Mouse (Mus musculus): ENCODE data around the gene Bhmt2. TPM values are rescaled to one million over a fixed set of nuclear protein-coding genes. Genes with fewer than 3 reads are reported as not detected.

Bhmt2 gene
- polyA plus RNA-seq, 1 experiment: not detected

DNA sequence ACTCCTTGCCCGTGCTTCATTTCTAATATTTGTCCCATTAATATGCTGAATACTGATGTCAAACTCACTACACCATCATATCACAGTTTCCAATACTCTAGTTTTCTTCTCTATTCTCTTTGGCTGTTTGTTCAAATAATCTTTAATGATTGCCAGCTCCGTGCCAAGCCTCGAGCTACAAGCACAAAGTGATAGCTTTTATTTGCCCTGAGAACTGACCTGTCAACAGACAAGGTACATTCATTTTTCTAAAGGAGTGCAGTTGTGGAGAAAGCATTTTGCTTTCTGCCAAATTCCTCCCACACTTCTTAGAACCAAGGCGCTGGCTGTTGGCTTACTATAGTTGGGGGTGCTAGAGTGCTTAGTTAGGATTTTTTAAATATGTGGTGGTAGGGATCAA lies 33.2 kb upstream of the Bhmt2 start:
- TF ChIP-seq CTCF (IDR thresholded peaks at IDR 0.05; ENCODE audit: insufficient read depth, low read depth, low read length) (no peak), POLR2A (IDR thresholded peaks at IDR 0.05; ENCODE audit: insufficient read depth, low read depth, low read length) (no peak)
- 79% methylated on average over 4 of the region's 4 CpGs for WGBS
- no peak overlapping the region for H3K27ac ChIP-seq (ENCODE audit: insufficient read depth, low read depth, low read length)

GRCm38 (mm10) chr13:93705697-93706096 lies 31.6 kb upstream of the Bhmt2 start:
- Histone ChIP-seq H3K27ac (ENCODE audit: insufficient read depth, low read depth, low read length) (no peak overlapping the region), H3K4me3 (ENCODE audit: insufficient read depth, low read depth, low read length) (no peak overlapping the region), H3K4me1 (ENCODE audit: control insufficient read depth, insufficient read depth, low read length) (peaks cover 4% of the 10 kb centered on the region; the same call in 1 of the 2 replicates)
- no peak for TF ChIP-seq POLR2A (IDR thresholded peaks at IDR 0.05; ENCODE audit: insufficient read depth, low read depth, low read length)
- TF ChIP-seq CTCF (IDR thresholded peaks at IDR 0.05; ENCODE audit: insufficient read depth, low read depth, low read length): no peak
- 84% methylated on average over 4 of the region's 4 CpGs for WGBS

More for the DNA sequence above, 33.2 kb upstream of the Bhmt2 start:
- no peaks in the 10 kb centered on the region for H3K4me1 ChIP-seq (ENCODE audit: control insufficient read depth, insufficient read depth, low read length)
- H3K4me3 ChIP-seq (ENCODE audit: insufficient read depth, low read depth, low read length): no peak overlapping the region

DNA sequence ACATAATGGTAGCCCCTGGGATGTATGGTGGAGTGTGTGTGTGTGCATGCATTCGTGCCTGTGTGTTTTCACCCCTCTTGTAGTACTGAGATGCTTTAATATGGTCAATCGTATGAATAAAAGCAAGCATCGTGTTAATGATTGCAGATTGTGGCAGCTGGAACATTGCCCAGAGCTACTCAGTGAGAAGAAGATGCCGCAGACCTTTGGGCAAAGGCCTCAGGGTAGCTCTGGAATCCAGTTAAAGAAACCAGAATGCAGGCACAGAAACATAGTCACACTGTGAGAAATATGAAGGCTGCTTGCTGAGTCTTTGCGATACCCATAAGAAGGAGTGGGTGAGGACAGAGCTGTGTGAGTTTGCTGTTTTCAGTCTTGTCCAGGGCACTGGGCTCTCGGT lies 24.8 kb upstream of the Bhmt2 start:
- TF ChIP-seq POLR2A (IDR thresholded peaks at IDR 0.05; ENCODE audit: insufficient read depth, low read depth, low read length) (no peak), CTCF (IDR thresholded peaks at IDR 0.05; ENCODE audit: insufficient read depth, low read depth, low read length) (no peak)
- Histone ChIP-seq H3K4me1 (ENCODE audit: control insufficient read depth, insufficient read depth, low read length) (peaks cover 4% of the 10 kb centered on the region; the same call in 1 of the 2 replicates), H3K27ac (ENCODE audit: insufficient read depth, low read depth, low read length) (no peak overlapping the region), H3K4me3 (ENCODE audit: insufficient read depth, low read depth, low read length) (no peak overlapping the region)
- 58% methylated on average over 6 of the region's 6 CpGs for WGBS

GRCm38 (mm10) chr13:93690821-93691220 lies 16.7 kb upstream of the Bhmt2 start:
- 90% methylated on average over 1 of the region's 1 CpGs for WGBS
- H3K4me3 ChIP-seq (ENCODE audit: insufficient read depth, low read depth, low read length): no peak overlapping the region
- H3K4me1 ChIP-seq (ENCODE audit: control insufficient read depth, insufficient read depth, low read length): no peaks in the 10 kb centered on the region
- no peak for TF ChIP-seq CTCF (IDR thresholded peaks at IDR 0.05; ENCODE audit: insufficient read depth, low read depth, low read length)
- TF ChIP-seq POLR2A (IDR thresholded peaks at IDR 0.05; ENCODE audit: insufficient read depth, low read depth, low read length): no peak
- no peak overlapping the region for H3K27ac ChIP-seq (ENCODE audit: insufficient read depth, low read depth, low read length)

- 95% methylated on average over 3 of the region's 3 CpGs for WGBS
- no peak overlapping the region for H3K4me3 ChIP-seq (ENCODE audit: insufficient read depth, low read depth, low read length)
- no peak overlapping the region for H3K27ac ChIP-seq (ENCODE audit: insufficient read depth, low read depth, low read length)
- no peaks in the 10 kb centered on the region for H3K4me1 ChIP-seq (ENCODE audit: control insufficient read depth, insufficient read depth, low read length)
- TF ChIP-seq POLR2A (IDR thresholded peaks at IDR 0.05; ENCODE audit: insufficient read depth, low read depth, low read length) (no peak), CTCF (IDR thresholded peaks at IDR 0.05; ENCODE audit: insufficient read depth, low read depth, low read length) (no peak)
Measured at GRCm38 (mm10) chr13:93689566-93689965, 15.5 kb upstream of the Bhmt2 start.

GRCm38 (mm10) chr13:93687321-93687720 lies 13.2 kb upstream of the Bhmt2 start:
- no peak overlapping the region for H3K4me3 ChIP-seq (ENCODE audit: insufficient read depth, low read depth, low read length)
- no peak overlapping the region for H3K27ac ChIP-seq (ENCODE audit: insufficient read depth, low read depth, low read length)
- TF ChIP-seq POLR2A (IDR thresholded peaks at IDR 0.05; ENCODE audit: insufficient read depth, low read depth, low read length) (no peak), CTCF (IDR thresholded peaks at IDR 0.05; ENCODE audit: insufficient read depth, low read depth, low read length) (no peak)
- 42% methylated on average over 5 of the region's 5 CpGs for WGBS
- no peaks in the 10 kb centered on the region for H3K4me1 ChIP-seq (ENCODE audit: control insufficient read depth, insufficient read depth, low read length)

DNA sequence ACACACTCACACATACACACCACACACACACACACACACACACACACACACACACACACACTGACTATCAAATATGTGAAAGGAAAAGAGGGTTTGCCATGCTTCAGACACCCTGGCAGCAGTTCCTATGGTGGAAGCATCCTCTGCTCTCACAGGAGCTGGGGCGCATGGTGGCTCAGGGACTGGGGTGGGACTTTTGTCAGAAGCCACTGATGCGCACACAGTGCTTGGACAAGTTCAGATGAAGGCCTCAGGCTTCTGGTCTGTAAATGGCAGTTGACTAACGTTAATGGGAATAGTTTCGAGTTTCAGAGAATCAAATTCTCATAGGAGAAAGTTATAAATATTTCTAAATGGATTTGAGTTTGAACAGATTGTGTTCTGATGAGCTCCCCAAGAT lies 11.1 kb upstream of the Bhmt2 start:
- 80% methylated on average over 4 of the region's 4 CpGs for WGBS
- Histone ChIP-seq H3K27ac (ENCODE audit: insufficient read depth, low read depth, low read length) (no peak overlapping the region), H3K4me3 (ENCODE audit: insufficient read depth, low read depth, low read length) (no peak overlapping the region), H3K4me1 (ENCODE audit: control insufficient read depth, insufficient read depth, low read length) (no peaks in the 10 kb centered on the region)
- TF ChIP-seq POLR2A (IDR thresholded peaks at IDR 0.05; ENCODE audit: insufficient read depth, low read depth, low read length) (no peak), CTCF (IDR thresholded peaks at IDR 0.05; ENCODE audit: insufficient read depth, low read depth, low read length) (no peak)

GRCm38 (mm10) chr13:93683336-93683735 lies 9.2 kb upstream of the Bhmt2 start:
- H3K4me1 ChIP-seq (ENCODE audit: control insufficient read depth, insufficient read depth, low read length): no peaks in the 10 kb centered on the region

GRCm38 (mm10) chr13:93676864-93677263 lies 2.8 kb upstream of the Bhmt2 start:
- no peak overlapping the region for H3K4me3 ChIP-seq (ENCODE audit: insufficient read depth, low read depth, low read length)
- WGBS: 78% methylated on average over 9 of the region's 9 CpGs
- H3K27ac ChIP-seq (ENCODE audit: insufficient read depth, low read depth, low read length): no peak overlapping the region
- TF ChIP-seq POLR2A (IDR thresholded peaks at IDR 0.05; ENCODE audit: insufficient read depth, low read depth, low read length) (no peak), CTCF (IDR thresholded peaks at IDR 0.05; ENCODE audit: insufficient read depth, low read depth, low read length) (no peak)
- peaks cover 5% of the 10 kb centered on the region; the same call in 1 of the 2 replicates for H3K4me1 ChIP-seq (ENCODE audit: control insufficient read depth, insufficient read depth, low read length)

More at GRCm38 (mm10) chr13:93683336-93683735, 9.2 kb upstream of the Bhmt2 start:
- H3K27ac ChIP-seq (ENCODE audit: insufficient read depth, low read depth, low read length): no peak overlapping the region
- TF ChIP-seq POLR2A (IDR thresholded peaks at IDR 0.05; ENCODE audit: insufficient read depth, low read depth, low read length) (no peak), CTCF (IDR thresholded peaks at IDR 0.05; ENCODE audit: insufficient read depth, low read depth, low read length) (no peak)
- no peak overlapping the region for H3K4me3 ChIP-seq (ENCODE audit: insufficient read depth, low read depth, low read length)

DNA sequence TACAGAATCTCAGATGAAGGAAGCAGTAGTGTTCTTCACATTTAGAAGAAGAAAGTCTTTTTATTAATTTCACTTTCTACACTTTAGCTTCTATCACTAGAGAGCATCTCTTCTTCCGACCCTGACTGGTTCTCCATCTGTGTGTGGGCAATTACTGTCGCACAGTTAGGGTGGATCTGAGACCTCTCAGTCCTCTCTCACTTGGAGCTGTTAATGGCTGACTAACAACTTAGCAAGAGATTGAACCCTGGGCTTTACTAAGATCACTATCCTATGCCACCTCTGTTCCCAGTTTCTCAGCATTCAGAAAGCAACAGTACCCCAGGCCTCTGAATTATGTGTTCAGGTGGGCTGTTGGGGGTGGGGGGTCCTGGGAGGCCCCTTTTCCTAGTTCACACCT lies 806 bp downstream of the Bhmt2 start:
- TF ChIP-seq POLR2A (IDR thresholded peaks at IDR 0.05; ENCODE audit: insufficient read depth, low read depth, low read length): no peak
- TF ChIP-seq CTCF (IDR thresholded peaks at IDR 0.05; ENCODE audit: insufficient read depth, low read depth, low read length): no peak
- peaks cover 5% of the 10 kb centered on the region; the same call in 1 of the 2 replicates for H3K4me1 ChIP-seq (ENCODE audit: control insufficient read depth, insufficient read depth, low read length)
- 81% methylated on average over 2 of the region's 2 CpGs for WGBS
- H3K27ac ChIP-seq (ENCODE audit: insufficient read depth, low read depth, low read length): no peak overlapping the region
- no peak overlapping the region for H3K4me3 ChIP-seq (ENCODE audit: insufficient read depth, low read depth, low read length)

Measured in olfactory bulb, adult 2 months (tissue).